Mouse (Mus musculus): Measurements from ENCODE around the gene Fam84b.
A peak's percentile ranks its signal among the peaks of the same experiment; 100 is the strongest.
"Not testable (repeated sequence)": the region's sequence is repeated elsewhere in the genome, so short reads cannot be mapped to it uniquely, and the experiment has no call there.

Fam84b gene

DNA sequence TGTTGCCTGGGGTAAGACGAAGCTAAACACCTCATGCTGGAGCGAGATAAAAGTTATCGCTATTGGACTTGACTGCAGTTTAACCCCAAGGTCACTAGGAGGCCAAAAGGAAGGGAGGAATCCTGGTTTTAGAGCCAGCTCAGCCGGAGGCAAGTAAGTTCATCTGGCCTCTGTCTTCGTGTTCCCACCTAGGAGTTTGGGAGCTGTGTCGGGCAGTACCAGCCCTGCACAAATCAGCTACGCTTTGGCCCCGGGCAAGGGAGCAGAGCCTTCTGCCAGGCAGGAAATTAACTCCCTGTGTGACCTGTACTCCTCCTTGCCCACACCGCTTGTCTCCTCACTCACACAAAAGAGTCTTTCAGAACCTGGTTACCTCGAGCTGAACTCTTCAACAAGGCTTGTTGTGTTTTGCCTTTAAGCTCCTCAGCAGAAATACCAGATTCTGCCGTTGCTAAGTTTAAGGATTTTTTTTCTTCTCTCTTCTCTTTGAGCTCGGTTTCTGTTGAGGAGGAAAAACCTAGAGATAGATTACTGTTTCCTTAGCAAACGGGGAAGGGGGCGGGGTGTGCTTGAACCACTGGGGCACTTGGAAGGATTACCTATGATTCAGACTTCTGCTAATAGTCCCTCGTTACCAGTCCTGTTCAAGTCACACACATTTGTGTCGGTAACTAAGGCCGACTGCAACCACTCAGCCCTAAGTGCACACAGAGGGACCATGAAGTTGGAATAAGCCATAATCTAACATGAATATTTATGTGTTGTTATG, at the start of gene Fam84b:
Fam84b (minus strand) TSS at position 548 of the 769 bp plus-strand sequence.
- no peak for DNase-seq (ENCODE audit: low spot score in 2 of 2)

DNA sequence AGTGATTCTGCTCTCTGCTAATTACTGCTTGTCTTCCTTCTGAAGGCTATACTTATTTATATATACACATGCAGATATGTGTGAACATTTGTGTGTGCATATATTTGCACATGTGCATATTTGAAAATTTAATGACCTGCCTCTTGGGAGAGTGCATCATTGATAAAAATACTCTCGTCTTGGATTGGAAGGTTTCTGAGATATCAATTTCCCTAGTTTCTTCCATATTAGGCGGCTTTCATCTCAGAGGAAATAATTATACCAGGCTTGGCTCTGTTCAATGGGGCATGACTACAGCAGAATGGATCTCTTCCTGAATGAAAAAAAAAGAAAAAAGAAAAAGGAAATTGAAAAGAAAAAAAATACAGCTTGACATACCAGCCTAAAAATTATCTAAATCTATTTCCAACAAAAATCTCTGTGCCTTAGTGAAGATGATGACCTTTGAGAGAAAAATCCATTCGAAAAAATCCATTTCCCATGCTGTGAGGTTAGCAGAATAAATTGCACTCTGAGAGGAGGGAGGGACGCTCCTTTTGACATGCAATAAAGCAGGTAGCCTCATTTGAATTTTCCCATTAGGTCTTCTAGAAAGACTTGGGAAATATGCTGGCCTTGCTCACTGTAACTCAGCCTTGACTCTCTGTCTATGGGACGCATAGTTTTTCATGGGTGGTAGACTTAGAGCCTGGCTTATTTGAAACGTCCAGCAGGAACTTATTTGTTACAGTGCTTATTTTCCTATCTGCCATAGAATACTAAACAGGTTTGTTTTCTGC, 44.8 kb upstream of the Fam84b start:
- no peak for DNase-seq (ENCODE audit: low spot score in 2 of 2)

- no peak for DNase-seq (ENCODE audit: low spot score in 2 of 2)
Measured at GRCm38 (mm10) chr15:60896040-60896439, 42.5 kb upstream of the Fam84b start.

- DNase-seq (ENCODE audit: low spot score in 2 of 2) = no peak
Measured at GRCm38 (mm10) chr15:60892976-60893463, 39.4 kb upstream of the Fam84b start.

GRCm38 (mm10) chr15:60888724-60889123, 35.1 kb upstream of the Fam84b start:
- no peak for DNase-seq (ENCODE audit: low spot score in 2 of 2)

DNA sequence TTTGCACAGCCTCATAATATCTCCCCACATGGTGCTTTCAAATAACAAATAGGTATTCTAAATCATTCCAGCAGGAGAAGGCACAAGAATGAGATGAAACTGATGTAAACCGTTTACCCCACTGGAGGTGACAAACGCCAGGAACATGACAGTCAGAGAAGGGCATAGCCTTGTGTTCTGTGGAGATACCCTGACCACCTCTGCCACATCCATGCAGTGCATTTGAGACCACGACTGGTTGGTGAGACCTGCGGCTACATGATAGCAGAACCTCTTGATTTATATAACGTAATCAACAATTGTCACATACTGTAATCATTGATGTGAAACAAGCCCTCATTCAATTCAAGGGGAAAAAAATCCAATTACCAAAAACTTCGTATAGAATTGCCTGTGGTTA, 22.1 kb upstream of the Fam84b start:
- no peak for DNase-seq (ENCODE audit: low spot score in 2 of 2)

DNA sequence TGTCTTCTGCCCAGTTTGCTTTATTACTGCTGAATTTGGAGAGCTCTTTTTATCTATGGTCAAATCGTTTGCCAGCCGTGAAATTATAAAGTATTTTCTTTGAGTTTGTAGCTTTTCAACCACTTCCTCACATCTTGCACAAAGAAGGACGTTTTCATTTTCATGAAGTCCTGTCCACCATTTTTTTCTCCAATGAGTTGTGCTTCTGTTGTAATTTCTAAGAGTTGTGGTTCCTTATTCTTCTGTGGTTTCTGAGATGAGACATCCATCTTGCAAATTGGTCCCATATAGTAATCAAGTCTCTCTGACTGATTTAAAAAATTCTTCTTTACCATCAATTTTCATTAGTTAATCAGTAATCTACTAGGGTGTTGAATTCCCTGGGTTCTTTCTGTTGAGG, 8.8 kb upstream of the Fam84b start:
- DNase-seq (ENCODE audit: low spot score in 2 of 2) = no peak

- no peak for DNase-seq (ENCODE audit: low spot score in 2 of 2)
Measured at GRCm38 (mm10) chr15:60855112-60855511, 1.5 kb upstream of the Fam84b start.

DNA sequence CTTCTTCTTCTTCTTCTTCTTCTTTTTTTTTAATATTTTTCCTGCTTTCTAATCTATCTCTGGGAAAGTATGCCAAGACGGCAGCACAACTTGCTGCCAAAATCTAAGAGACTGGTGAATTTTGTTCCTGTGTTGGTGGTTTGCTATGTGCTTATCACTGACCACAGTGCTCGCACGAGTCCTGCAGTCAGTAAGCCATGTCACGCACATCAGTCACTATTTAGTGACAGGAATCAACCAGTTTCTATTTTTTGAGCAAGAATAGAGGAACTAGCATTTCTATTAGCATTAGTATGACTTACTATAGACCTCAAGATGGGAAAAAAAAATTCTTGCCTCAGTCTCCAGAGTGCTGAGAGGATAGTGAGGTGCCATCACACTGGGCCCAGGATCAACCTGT, 573 bp upstream of the Fam84b start:
- DNase-seq (ENCODE audit: low spot score in 2 of 2) = no peak

DNA sequence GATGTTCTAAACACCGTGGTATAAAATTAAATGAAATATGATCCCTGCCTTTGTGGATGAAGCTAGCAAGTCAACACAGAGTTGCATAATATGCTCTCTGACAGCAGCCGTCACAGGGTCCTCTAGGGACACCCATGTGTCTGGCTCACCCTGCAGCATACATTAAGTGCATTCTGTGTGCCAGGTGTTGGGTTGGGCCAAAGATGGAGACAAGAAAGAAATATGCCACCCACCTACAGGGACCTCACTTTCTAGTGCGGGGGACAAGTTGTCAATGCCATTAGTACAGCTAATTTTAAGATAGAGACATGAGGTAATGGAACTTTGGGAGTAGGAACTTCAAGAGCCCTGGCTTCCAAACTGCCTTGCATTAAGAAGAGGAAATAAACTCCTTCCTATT, 4.9 kb downstream of the Fam84b start:
- peak; percentile 33 to 68 for DNase-seq (ENCODE audit: low spot score in 2 of 2)

DNA sequence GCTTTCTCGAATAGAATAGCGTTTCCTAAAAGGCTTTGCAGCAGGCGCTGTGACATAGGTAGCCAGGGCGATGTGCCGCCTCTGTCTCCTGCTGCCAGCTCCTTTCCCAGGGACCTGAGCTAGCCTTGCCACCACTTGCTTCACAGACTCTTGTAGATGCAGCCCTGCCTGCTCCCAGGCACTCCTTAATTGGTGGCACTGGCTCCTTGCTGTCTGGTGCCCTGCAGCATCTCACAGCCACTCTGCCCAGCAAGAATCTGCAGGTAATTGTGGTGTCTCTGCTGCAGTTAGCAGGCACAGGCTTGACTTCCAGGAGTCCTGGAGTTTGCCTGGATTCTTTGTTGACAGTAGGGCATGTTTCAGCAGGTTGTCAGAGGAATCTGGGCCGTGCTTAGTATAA, 7.3 kb downstream of the Fam84b start:
- DNase-seq (ENCODE audit: low spot score in 2 of 2) = no peak

GRCm38 (mm10) chr15:60845886-60846285, 7.7 kb downstream of the Fam84b start:
- no peak for DNase-seq (ENCODE audit: low spot score in 2 of 2)

DNA sequence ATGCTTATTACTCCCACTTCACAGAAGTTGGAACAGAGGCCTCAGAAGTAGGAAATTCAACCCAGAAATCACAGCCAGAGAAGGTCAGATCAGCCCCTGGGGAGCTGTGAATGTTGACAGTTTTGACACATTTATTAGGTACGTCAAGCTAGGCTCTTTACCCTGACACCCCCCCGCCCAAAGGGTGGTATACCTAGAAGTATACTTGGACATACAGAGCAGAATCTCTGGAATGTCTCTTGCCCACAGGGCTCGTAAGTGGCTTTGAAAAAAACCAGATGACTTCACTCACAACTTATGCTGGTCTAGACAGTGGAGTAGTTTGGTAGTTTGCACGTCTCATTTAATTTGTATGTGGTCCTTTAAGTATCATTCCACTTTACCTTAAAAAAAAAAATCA, 11.8 kb downstream of the Fam84b start:
- no peak for DNase-seq (ENCODE audit: low spot score in 2 of 2)

GRCm38 (mm10) chr15:60841312-60841711, 12.3 kb downstream of the Fam84b start:
- not testable (repeated sequence) for DNase-seq (ENCODE audit: low spot score in 2 of 2)

DNA sequence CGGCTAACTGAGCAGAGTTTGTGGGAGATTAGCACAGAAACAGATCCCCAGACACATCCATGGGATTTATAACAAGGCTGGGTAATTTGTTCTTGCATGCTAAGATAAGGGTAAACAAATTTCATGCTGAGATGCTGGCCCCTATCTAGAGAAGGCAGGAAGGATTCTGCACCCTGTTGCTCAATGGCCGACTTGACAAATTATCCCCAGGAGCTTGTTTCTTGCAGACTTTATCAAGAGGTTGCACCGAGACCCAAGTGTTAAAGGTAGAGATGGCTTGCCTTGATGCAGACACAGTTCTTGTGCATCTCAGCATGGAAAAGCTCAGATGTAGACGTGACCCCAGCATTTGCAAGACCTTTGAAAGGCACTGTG, 13.3 kb downstream of the Fam84b start:
- no peak for DNase-seq (ENCODE audit: low spot score in 2 of 2)

DNA sequence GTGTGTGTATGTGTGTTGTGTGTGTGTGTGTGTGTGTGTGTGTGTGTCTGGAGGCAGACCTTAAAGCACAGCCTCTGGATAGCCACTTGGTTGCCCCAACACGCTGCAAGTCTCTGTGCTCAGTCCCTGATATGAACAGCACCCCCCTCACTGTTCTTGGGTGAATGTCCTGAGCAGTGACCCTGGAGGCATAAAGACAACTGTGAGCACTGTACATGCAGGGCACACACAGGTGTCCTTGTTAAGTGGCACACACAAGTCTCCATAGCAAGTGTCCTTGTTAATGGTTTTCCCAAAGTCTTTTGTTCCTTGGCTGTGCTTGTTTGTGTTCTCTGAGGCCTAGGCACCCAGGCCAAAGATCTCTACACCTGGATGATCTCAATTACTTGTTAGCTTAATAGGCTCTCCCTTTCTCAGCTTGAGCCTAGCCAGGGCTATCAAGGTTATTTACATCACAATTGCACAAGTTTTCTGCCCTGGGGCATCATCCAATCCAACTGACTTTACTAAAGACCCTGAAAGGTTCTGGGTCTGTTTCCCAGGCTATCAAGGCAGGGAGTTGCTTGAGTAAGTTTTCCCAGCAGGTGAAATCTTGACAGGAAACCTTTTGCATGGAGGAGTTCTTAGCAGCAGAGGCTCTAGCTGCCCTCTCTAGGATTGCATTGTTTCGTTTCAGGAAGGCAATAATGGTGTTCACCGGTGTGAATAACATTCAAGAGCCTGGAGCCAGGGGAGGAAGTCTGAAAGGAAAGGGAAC, 13.9 kb downstream of the Fam84b start:
- no peak for DNase-seq (ENCODE audit: low spot score in 2 of 2)

GRCm38 (mm10) chr15:60838135-60838534, 15.4 kb downstream of the Fam84b start:
- no peak for DNase-seq (ENCODE audit: low spot score in 2 of 2)

- no peak for DNase-seq (ENCODE audit: low spot score in 2 of 2)
Measured at GRCm38 (mm10) chr15:60837719-60838118, 15.9 kb downstream of the Fam84b start.

GRCm38 (mm10) chr15:60836321-60836720, 17.3 kb downstream of the Fam84b start:
- no peak for DNase-seq (ENCODE audit: low spot score in 2 of 2)

DNA sequence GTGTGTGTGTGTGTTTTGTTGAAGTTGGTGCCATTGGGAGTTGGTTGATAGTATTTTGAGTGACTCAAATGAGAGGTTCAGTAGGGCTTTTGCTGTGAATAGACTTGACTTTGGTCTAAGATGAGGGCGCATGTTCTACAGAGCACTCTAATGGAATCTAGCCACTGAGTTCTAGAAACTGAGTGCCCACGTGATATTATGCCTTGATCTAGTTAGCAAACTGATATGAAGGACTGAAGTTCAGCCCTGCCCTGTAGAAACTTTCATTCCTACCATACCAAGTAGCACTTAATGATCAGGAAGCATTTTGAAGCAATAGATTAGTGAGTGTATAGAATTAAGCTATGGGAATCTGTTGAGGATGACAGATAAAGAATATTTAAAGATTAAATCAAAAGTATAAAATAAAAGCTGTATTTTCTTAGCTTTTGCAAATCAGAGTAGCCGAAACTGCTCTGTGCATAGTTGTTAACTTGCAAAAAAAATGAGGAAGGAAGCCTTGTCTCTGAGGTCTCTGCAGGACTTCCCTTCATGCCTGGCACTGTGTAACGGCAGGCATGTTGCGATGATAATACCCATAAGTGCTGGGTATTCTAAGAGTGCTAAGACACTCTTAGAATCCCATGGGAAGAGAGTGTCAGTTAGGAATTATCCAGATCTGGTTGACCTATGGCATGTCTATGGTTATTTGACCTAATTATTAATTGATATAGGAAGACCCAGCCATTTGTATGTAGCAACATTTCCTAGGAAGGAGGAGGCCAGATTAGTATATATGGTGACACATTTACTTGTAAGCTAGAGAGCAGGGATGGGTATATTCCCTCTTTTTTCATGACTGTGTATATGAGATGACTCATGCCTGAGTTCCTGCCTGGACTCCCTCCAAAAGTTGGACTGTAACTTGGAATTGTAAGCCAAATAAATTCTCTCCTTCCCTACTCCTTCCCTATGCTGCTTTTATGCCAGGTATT, 18.7 kb downstream of the Fam84b start:
- DNase-seq (ENCODE audit: low spot score in 2 of 2) = no peak

Measured in frontal cortex, postnatal 36 days (tissue).